Mouse (Mus musculus) urinary bladder, adult 2 months (tissue): Measurements from ENCODE around the gene Rpia. TPM values are rescaled to one million over a fixed set of nuclear protein-coding genes. Genes with fewer than 3 reads are reported as not detected.
"Not testable (repeated sequence)": the region's sequence is repeated elsewhere in the genome, so short reads cannot be mapped to it uniquely, and the experiment has no call there.

Experiments
- DNase-seq: peaks from one replicate; pipeline ENCODE4 v3.0.0; 2022; ENCODE audit warnings: low spot score
- polyA plus RNA-seq: library from polyadenylated mRNA; depleted of rRNA; stranded (reverse); fragments of >200 nt; gene quantifications from 2 replicates; pipeline ENCODE4 v1.2.3, GENCODE M21; 2012; rRNA removed

Rpia gene
- polyA plus RNA-seq, result 24.8 and 27.8 TPM in 2 replicates

DNA sequence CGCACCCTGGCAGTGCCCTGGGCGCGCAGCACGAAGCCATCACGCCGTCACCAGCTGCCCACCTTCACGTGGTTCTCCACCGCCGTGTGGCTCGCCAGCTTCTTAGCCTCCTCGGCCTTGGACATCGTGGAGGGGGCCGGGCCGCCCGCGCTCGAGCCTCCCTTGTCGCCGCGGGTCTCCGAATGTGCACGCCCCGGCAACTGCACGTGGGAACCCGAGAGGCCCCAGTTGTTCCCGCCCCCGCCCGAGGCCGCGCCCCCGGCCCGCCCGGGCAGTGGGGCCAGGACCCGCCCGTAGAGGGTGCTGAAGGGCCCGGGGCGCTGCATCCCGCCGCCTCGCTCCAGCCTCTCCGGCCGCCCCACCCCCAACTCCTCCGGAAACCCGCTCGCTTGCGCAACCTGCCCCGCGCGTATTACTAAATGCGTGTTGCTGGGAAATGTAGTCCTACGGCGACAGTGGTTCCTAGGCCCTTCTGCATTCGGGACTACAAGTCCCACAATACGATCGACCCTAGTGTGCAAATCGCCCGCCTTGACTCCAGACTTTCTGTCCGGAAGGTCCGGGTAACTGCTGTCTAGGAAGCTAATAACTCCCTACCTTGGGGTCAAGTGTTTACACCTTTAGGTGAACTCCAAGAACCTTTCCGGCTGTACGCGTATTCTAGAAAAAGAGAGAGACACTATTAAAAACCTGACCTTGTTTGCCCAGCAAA lies at the start of gene Rpia:
TSS of gene Rpia (minus strand) at position 409 of the 712 bp plus-strand sequence.
- peak; percentile 98 for DNase-seq

DNA sequence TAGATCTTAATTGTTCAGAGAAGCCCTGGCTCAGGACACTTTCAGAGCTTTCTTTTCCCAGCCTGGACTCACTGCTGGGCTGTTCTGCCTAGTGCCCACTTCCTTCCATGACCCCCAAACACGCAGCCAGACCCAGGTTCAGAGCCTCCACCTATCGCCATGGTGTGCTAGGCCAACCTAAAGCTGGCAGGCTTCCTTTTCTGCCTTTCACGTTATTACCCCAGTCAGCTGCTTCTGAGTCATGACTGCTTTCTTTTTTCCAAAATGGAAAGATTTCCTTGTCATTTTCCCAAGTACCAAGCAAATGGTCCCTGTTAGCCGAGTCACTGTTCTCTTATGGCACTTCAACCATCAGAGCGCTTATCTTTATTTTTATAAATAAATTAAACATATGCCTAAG lies 48.2 kb upstream of the Rpia start:
- DNase-seq, result no peak

DNA sequence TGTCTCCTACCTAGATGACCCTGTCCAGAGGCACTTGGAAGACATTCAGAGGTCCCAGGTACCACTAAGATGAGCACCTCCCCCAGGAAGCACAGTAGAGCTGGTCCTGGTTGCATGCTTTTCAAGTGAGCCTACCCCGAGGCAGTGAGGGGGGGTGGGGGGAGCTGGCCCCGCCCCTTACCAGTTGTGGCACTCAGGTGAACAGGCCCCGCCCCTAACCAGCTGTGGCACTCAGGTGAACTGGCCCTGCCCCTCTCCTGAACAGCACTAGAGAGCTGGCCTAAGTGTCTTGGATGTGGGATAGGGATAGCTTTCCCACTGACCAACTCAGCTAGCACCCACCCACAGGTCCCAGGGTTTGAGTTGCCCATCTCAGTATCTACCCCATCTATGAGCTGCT lies 46.5 kb upstream of the Rpia start:
- no peak for DNase-seq

DNA sequence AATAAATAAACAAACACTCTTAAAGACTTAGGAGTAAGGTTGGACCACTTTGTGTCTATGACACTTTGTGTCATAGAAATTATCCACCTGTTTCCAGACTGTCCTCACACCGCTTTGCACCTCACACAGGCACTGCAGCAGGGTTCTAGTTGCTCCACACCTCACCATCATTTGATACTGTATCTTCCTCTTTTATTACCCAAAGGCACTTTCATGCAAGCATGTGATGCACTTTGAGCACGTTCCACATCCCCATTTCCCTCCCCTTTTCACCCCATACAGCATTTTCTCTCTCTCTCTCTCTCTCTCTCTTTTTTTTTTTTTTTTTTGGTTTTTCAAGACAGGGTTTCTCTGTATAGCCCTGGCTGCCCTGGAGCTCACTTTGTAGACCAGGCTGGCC lies 45.3 kb upstream of the Rpia start:
- no peak for DNase-seq

DNA sequence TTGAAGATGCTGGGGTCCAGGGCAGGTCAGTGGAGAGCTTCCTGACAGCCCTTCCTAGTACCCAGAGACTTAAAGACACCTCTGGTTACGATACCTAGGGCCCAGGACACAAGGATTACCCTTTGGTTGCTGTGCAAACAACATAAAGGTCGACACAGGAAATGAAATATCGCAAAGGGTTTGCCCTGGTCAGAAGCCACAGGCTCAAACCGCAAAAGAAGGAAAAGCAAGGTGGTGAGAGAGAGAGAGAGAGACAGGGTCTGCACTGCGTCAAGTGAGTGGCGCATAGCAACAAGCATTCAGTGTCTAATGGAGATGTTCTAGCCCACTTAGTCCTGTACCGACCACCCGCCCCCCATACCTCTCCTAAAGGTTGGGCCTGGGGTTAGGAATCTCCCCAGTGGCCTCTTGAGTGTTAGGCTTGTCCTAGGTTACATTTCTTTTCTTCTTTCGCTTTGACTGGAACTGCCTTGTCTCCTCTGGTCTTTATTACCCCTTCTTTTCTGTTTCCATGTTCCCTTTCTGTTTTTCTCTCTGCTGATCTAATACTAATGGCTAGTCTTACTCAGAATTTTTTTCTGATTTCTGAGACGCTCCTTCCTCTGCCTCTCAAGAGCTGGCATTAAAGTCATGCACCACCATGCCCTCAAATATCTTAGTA lies 39.3 kb upstream of the Rpia start:
- DNase-seq, result no peak

DNA sequence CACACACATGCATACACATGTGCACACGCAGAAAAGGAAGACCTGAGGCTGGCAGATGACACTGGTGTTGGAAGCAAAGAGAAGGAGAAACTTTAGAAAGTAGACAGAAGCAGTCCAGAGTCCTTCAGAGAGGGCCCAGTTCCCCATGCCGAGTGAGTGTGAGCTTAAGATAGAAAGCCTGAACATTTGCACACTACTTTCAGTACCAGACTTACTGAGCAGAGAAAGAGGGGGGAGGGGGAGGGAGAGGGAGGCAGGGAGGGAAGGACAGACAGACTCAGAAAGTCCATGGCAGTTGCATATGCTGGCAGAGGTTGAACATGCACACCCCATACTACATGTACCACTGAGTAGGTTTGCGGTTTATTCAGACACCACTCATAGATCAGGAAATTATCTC lies 38.5 kb upstream of the Rpia start:
- DNase-seq, result no peak

DNA sequence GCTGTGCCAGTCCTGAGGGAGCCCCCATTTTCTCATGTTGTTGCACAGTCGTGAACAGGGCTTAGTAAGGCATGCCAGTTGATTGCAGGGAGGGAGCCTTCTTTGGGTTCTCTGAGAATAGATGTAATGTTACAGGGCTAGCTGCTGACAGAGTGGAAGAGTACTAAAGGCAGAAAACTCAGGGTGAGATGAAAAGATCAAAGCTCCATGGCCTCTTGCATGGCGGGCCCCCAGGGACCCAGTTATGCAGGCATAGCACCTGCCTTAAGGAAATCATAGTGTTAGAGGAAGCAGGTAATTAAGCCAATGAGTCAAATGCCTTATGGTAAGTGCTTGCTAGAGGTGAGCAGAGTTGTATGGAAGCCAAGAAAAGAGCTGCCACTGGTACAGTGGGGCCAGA lies 37.4 kb upstream of the Rpia start:
- DNase-seq, result no peak

DNA sequence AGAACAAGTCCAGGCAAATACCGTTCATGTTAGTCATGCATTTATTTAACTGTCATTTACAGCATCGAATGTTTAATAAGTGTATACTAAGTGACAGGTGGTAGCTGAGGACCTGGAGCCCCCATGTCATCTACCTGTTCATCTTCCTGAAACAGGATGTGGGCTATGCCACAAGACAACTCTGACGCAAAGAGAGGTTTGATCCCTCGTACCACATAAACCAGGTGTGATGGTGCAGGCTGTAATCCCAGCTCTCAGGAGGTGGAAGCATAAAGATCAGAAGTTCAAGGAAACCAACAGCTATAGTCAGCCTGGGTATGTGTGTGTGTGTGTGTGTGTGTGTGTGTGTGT lies 32.9 kb upstream of the Rpia start:
- no peak for DNase-seq

DNA sequence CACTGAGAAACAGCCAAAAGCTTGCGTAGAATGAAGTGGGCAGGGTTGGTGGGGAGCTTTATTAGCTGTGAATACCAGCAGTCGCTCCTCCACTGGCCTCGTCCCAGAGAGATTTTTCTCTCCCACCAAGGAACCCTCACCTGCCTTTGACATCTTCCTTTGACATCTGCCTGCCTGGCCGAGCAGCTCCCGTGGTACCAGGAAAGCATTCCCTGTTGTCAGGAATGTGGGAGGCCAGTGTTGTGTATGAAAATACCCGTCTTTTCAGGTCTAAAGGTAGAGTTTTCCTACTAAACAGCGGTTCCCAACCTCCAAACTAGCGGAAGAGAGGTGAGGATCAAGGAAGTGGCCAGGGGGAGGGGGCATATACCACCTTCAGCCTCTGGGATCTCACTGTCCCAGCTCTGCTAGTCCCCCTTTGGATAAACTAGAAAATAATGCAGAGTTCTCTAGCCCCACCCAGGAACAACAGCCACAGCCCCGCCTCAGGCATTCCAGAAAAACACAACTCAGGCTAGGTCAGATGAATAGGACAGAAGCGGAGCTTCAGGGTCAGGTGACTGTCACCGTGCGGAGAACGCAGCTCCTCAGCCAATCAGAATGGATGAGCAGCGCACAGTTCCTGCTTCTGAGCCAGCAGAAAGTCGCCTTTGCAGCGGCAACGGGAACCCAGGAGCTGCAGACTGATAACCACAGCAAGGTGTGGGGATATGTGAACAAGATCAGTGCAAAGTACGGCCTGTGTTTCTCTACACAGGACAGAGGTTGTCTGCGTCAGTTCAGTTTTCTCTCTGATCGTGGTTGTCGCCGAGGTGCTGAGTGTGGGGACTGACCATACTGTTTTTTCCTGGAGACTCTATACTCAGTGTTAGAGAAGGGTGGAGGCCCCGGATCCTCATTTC lies 32.3 kb upstream of the Rpia start:
- no peak for DNase-seq

DNA sequence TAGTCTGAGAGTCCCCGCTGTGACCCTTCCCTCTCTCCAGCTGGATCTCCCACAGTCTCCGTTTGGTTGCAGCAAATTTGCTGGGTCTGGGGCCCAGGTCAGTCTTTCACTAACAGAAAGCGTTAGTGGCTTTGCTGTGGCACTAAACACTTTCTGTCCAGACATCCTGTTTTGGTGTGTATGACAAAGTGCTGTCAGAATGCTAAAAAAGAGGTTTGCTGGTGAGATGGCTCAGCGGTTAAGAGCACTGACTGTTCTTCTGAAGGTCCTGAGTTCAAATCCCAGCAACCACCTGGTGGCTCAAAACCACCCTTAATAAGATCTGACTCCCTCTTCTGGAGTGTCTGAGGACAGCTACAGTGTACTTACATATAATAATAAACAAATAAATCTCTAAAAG lies 31.2 kb upstream of the Rpia start:
- DNase-seq, result not testable (repeated sequence)

DNA sequence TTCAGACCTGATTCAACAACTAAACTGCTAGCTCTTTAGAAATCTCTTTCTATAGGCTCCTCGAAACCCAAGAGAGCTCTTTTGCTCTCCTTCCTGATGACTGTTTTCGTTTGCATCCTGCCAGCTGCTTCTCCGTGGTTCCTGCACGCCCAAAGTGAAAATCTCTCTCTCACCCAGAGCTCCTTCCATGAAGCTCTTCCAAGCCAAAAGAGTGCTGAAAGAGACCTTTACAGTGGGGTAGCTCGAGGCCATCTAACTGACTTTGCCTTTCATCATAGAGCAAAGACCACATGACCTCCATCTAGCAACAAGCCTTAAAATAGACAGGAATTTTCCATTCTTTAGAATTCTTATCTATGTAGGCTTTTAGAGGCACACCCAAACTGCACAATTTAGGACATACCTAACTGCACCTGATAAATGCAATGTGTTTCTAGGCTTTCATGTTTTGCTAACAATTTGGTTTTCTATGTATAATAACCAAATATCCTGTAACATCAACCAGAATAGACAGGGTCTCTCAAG lies 30.4 kb upstream of the Rpia start:
- no peak for DNase-seq

DNA sequence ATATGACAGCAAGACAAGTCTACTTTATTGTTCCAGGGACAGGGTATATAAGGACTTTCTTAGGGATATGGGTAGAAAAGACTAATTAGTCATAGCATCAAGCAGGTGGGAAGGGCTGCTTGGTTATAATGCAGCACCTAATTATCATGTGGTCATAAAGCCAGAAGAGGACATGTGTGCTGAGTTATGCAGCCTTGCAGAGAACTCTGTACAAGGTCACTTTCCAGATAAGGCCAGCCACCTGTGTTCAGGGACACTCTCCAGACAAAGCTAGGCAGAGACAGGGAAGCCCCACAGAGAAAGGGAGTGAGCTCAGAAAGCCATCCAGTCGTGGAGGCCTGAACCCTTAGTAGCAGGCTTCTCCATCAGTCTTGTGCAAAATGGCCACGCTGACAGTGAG lies 29.5 kb upstream of the Rpia start:
- DNase-seq, result no peak

DNA sequence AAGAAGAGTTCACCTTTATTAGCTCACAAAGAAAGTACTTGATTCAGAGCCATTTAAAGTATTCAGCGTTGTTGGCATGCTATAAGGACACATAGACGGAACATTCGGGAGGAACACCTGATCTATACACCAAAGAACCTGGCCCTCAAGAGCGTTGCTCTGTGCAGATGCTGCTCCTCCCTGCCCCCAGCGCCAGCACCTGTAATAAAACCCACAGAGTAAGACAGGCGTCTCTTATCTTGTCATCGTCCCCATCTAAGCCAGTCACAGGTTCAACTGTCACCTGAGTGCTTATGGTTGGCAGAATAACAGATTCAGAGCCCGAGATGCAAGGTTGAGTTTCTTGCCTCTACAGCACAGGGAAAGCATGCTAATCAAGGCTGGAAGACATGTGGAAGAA lies 23.4 kb upstream of the Rpia start:
- DNase-seq, result no peak

DNA sequence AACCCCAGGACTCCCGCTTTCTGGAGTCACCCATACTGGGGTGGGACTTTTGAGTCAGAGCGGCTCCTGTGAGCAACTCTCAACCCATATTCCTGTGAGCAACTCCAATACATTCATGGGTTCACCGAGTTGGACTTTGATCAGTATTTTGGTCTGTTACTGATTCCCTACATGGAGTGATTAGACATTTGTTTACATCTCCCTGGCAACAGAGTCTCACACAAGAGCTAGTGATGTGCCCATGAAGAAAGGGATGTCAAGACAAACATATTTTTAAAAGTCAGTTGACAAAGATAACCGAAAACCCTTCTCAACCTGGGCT lies 22.6 kb upstream of the Rpia start:
- DNase-seq, result no peak

DNA sequence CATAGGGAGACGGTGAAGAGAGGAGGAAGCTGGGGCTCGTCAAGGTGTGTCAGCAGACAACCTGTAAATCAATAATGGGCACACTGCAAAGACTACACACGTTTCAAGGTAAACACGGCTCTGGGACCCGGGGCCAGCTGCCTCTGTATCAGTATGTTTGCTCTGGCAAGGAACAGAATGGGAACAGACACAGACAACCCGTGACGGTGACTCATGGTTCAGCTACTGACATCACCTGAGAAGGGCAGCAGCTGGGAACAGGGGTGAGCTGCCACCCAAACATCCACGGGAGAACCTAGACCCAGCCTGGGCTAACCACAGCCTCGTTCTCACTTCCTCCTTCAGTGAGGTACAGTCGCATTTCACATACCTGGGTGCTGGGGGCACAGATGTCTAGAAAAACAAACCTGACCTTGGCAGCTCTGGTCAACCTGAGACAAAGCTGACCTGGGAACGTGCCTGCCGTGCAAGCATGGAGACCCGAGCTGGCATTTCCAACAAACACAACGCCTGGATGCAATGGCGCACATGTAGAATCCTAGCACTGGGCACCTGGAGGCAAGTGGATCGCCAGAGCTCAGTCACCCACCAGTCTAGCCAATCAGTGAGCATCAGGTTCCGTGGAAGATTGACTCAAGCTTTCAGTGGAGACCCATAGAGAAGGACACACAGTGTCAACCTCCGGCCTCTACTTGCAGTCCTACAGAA lies 22.0 kb upstream of the Rpia start:
- DNase-seq, result no peak

DNA sequence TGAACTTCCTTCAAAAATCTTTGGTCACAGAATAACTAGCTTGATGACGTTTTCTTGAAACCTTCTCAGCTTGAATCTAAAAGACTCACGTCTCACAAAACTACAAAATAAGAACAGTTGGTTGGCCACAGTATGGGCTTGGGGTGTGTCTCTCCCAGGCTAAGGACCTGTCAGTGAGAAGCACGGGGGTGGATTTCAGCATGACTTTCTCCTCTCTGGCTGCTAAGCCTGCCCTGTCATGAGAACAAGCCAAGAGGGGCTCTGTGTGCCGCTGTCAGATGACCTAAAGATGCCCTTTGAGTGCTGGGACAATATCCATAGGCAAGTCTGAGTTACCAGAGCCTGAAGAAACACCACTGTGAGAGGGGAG lies 20.5 kb upstream of the Rpia start:
- no peak for DNase-seq

DNA sequence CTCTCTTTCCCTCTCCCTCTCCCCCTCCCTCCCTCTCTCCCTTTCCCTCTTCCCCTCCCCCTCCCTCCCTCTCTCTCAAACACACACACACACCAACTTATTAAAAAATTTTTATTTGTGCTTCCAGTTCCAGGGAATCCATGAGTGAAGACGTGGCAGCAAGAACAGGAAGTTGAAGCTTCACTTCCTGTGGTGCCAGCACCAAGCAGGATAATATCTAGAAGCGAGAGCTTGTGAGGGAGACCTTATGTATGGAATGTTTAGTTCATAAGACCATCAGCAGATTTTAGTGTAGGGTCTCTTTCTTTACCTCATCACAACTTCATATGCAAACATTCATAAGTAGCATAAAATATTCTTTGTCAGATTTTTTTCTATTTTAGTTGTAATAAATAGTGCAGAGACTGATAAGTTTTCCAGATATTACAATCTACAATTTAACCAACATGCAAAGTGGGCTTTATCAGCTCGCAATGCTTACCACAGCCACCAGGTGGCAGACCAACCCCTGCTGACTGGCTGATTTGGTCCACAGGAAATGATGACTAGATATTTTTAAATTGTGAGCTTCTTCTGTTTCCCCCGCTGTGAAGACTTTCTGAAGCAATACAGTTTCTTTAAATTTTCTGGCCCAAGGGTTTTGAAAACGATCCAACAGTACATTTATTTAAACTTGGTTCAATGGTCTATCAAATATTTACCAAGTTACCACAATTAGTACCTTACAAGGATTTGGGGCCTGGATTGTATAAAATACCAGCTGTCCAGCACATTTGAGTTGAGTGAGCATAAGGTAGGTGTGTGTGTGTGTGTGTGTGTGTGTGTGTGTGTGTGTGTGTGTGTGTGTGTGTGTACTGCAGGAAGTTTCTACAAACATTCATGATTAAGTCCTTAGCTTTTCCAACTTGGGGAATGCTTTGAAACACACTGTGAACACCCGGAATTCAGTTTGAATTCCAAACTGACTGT lies 19.8 kb upstream of the Rpia start:
- DNase-seq, result no peak

DNA sequence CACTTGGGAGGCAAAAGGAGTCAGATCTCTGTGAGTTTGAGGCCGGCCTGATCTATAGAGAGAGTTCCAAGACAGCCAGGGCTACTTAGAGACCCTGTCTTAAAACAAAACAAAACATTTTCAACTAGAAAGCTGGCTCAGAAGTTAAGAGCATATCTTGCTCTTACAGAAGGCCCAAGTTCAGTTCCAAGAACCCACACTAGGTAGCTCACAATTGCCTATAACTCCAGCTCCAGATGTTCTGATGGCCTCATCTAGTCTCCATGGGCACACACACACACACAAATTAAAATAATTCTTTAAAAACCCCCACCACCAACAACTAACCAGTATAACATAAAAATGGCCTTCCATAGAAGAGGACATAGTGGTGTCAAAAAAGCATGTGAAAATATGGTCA lies 18.5 kb upstream of the Rpia start:
- no peak for DNase-seq

DNA sequence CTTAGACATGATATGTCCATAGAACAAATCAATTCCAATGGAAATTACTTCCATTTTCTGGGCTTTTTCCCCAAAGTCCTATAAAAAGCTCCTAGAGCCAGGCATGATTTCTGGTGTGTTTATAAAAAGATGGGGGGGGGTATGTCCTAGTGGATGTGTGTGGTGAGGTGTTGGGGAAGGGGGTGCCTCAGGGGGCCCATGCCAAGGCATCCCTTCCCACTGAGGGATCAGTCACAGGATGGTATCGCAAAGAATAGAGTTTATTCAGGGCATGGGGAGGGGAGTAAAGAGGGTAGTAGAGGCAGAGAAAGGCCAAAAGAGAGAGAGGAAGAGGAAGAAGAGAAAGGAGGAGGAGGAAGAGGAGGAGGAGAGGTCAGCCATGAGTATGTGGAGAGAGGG lies 14.5 kb upstream of the Rpia start:
- no peak for DNase-seq

DNA sequence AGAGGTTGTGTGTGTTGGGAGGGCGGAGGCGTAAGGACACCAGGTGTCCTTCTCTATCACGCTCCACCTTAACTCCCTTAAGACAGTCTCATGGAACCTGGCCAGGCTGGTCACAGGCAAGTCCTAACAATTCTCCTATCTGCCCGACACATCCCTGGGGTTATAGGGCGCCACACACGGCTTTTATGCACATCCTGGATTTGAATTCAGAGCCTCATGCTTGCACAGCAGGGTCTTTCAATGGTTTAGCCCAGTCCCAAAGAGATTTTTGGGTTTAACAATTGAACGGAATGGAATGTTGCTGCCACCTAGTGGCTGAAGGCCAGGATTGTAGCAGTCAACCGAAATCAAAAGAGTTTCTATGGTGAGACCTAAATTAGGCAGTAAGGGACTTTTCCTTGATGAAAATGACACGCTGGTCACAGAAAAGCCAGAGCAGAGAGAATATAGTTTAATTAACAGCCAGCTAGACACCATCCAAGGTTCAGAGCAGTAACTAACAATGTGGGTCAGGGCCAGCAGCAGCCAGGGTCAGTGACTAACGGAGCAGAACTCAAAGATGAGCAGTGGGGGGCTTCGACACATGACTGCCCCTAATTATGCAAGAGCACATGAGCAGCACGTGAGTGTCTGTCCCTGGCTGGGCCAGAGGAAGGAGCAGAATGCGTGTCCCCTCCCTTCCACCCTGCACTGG lies 13.9 kb upstream of the Rpia start:
- DNase-seq, result peak; percentile 44
